Mouse (Mus musculus) left cerebral cortex, postnatal 10 days (tissue): Measurements from ENCODE around the gene Zfp575. TPM values are rescaled to one million over a fixed set of nuclear protein-coding genes. Genes with fewer than 3 reads are reported as not detected.
A peak's percentile ranks its signal among the peaks of the same experiment; 100 is the strongest.

Source experiments
- DNase-seq, 2 experiments: peaks; one replicate each; pipeline ENCODE4 v3.0.0; 2021 to 2022; ENCODE audit warnings: low spot score in 2 of 2, mixed read lengths in 1 of 2; ENCODE audit errors: extremely low spot score in 1 of 2
- intact Hi-C: fragments of 180-260 bp; cut with DNase I; formaldehyde crosslinking; loops from one replicate; pipeline ENCODE4 v1.15.1; 2025
- total RNA-seq, 2 experiments: library from RNA; stranded (reverse); gene quantifications; 2 replicates each; pipeline ENCODE4 v1.2.3; 2021

Zfp575 gene
- total RNA-seq, 2 experiments from 2014 or later, result 7.7 to 8.3 TPM

DNA sequence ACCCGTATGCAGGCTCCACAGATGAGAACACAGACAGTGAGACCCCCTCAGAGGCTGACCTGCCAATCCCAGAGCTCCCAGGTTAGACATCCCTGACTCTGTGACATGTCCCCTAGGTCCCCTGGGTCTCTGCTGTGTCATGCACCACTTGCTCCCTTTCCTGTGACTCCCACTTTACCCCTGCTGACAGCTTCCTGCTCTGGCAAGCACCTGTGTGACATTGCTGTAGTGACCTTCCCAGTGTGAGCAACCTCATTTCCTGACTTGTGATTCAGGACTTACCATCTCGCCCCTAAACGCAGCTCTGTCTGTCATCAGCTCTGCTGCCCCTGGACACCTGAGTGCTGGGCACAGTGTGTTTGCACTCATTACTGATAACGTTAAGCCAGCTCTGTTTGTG lies 16.4 kb downstream of the Zfp575 start:
- intact Hi-C loops, result no loop called here

DNA sequence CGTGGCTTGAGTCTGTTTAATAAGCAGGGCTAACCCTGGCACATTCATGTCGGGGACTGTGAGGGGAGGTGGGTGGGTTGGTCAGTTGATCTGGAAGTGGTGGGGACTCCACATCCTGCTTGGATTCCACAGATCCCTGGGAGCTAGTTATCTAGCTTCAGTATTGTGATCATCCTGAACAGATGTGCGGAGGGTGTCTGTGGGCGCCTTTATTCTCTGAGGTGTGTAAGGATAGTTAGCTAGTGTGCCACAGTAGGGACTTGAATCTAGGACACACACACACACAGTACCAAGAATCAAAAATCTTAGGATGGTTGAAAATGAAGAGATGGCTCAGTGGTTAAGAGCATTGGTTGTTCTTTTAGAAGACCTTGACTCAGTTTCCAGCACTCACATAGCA lies 18.9 kb downstream of the Zfp575 start:
- intact Hi-C loops, result no loop called here
- DNase-seq, result no peak

More for the DNA sequence above, 16.4 kb downstream of the Zfp575 start:
- no peak for DNase-seq

DNA sequence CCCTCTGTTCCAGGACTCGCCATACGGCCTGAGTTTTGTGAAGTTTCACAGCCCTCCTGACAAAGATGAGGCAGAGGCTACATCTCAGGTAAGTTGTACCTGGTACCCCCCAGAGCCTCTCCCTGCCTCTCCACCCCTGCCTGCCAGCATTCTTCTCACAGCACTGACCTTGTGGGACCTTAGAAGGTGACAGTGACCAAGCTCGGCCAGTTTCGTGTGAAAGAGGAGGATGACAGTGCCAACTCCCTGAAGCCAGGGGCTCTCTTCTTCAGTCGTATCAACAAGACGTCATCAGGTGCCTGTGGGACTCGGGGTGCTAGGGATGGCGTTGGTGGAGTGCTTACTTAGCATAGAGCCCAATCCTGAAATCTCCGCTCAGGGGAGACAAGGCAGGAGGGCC lies 21.2 kb downstream of the Zfp575 start:
- DNase-seq, result no peak
- intact Hi-C loops, result no loop called here

DNA sequence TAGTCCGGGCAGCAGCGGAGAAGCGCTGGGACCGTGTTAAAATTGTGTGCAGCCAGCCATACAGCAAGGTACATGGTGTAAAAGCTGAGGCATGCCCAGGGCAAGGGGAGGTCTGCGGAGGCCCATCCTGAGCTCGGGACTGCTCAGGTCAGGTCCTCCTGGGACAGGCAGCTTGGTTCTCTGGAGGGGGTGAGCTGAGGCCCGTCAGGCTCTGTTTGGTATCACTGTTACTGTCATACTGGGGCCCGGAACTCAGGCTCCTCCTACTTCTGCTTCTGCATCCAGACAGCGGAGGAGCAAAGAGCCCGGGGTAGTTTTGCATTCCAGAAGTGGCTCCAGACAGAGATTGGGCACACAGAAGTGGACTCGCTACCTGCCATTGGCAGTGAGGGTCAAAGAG lies 21.8 kb downstream of the Zfp575 start:
- intact Hi-C loops, result no loop called here
- no peak for DNase-seq

DNA sequence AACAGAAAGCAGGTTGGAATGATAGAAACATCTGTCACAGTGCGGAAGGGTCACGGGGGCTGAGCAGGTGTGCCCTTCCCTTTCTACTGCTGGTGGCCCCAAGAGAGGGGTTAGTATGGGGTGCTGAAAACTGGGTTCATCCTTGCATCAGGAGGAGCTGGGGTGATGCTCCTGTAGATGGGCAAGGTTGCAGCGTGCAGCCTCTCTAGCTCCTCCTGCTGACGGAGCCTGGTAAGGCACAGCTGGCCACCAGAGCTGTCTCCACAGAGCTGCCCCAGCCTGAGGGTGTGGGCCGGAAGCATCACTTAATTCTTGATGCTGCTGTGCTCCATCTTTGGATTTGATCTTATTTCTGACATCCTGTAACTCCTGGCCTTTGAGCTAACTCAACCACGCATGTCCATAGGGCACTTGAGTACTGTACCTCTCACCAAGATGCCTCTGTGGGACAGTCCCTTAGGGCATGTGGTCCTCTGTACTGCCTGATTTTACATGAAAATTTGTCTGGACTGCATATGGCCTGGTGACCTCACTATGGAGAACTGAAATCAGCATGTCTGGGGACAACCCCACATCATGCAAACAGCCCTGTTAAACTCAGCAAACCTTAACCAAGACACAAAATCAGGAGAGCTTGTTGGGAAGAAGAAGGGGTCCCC lies 22.7 kb downstream of the Zfp575 start:
- intact Hi-C loops, result no loop called here
- peak in 1 of 2 experiments; percentile 78 for DNase-seq

DNA sequence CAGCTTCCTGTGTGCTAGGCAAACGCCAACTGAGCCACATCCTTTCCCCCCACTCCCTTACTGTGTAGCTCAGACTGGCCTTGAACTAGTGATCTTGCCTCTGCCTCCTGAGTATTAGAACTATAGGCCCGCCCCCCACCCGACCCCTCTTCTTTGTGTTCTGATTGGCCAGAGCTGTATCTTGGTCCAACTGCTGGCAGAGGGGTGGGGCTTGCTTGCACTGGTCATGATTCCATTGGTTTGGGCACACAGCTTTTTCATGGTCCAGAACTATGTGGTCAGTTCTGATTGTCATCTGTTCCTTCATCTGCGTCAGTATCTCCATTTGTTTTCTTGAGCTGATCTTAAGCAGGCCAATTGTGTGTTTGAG lies 23.6 kb downstream of the Zfp575 start:
- no peak for DNase-seq
- intact Hi-C loops, result no loop called here

DNA sequence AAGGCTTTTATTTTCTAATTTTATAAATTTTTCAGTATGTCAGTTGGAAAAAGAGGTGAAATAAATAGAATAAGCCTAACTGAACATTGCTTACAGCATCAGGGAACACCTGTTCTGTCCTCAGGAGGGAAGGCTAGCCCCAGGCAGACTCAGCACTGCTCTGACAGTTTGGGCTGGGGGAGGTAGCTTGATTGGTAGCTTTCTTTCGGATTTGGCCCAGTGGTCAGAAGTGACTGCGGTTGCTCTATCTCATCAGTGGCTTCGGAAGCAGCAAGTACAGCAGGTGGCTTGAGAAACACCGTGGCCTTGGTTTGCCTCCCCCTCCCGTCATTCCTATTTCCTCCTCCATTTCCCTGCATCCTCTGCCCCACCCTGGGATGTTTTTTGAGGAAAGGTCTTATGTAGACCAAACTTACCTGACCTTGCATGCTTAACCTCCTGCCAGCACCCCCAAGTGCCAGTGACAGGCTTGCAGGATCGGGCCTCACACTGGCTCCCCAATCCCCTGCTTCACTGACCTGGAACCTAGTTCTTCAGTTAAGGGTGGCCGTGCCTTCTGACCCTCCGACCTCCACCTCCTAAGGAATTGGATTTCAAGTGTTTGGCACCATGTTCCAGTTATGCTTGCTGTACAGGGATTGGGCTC lies 24.1 kb downstream of the Zfp575 start:
- intact Hi-C loops, result no loop called here
- DNase-seq, result no peak

DNA sequence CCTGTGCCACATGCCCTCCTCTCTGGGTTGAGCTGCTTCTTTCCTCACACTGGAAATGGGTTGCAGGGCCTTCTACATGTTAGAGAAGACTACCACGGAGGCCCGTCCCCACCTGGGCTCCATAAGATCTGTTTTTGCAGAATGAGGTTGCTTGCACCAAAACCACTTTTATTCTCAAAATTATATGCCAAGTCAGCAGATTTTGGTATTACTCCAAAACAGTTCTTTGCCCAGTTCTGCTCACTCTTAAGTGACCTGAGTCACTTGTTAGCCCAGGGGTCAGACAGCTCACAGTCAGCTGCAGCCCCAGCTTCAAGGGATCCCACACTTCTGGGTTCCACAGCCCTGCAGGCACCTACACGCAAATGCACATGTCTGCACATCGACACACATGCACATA lies 26.0 kb downstream of the Zfp575 start:
- intact Hi-C loops, result no loop called here
- no peak for DNase-seq

DNA sequence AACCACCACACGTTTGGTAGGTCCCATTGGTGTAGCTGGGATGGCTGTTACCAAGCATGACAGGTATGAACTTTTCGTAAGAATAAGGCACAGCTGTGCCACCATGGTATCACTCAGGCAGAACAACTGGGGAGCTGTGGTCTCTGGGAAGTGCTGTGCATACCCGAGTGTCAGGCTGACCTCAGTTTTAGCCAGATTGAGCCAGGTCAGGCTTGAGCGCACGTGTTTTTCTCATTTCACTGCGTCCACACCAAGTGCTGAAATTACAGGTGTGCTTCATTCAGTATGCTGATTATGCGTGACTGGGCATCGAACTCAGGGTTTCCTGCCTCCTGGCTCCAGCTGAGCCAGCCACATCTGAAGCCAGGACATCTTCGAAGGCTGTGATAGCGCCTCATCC lies 31.7 kb downstream of the Zfp575 start:
- intact Hi-C loops, result no loop called here
- DNase-seq, result no peak

DNA sequence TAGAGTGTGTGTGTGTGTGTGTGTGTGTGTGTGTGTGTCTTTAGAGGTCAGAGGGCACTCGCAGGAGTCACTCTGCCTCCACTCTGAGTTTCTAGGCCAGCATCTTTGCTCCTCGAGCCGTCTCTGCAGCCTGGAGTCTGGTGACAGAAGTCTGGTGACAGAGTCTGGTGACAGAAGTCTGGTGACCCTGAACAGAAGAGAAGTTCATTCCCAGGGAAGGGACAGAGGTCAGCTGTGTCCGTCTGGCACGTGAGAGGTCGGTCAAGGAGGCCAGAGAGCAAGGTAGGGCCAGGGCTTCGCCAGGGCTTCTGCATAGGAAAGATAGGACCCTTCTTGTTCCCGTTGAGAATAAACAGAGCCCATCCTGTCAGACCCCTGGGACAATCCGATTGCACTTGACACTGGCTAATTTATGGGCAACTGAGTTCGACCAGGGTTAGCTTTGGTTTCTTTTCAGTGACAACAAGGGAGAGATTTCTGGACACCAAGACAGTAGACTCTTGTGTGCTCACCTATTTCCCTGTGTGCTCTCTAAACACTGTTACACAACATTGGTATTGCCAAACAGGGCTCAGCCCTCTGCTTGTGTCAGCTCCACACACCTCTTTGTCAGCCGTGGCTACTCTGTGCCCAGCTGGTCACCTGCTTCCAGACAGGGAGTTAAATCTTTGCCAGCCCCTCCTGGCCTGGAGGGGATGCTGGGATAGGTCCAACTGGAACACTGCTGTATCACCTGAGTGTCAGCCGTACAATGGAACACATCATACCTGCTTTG lies 35.3 kb downstream of the Zfp575 start:
- DNase-seq, result no peak
- intact Hi-C loops, result no loop called here

DNA sequence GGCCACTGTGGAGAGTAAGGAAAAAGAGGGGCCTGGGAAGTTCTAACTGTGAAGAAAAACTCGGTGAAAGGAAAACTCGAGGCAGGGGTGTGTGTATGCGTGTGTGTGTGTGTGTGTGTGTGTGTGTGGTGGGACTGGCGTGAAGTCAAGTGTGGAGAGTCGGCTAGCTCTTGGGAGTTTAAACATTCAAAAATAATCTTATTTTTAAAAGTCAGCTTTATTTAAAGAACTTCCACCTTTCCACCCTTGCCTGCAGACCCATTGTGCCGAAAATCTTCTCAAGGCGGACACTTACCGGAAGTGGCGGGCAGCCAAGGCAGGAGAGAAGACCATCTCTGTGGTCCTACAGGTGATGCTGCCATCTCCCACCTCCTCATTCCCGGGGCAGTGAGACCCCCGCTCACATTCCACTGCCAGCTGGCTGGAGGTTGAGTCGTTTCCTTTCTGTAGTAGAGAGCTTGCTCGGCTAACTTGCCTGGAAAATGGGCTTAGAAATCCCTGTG lies 39.9 kb downstream of the Zfp575 start:
- no peak for DNase-seq
- intact Hi-C loops, result no loop called here

DNA sequence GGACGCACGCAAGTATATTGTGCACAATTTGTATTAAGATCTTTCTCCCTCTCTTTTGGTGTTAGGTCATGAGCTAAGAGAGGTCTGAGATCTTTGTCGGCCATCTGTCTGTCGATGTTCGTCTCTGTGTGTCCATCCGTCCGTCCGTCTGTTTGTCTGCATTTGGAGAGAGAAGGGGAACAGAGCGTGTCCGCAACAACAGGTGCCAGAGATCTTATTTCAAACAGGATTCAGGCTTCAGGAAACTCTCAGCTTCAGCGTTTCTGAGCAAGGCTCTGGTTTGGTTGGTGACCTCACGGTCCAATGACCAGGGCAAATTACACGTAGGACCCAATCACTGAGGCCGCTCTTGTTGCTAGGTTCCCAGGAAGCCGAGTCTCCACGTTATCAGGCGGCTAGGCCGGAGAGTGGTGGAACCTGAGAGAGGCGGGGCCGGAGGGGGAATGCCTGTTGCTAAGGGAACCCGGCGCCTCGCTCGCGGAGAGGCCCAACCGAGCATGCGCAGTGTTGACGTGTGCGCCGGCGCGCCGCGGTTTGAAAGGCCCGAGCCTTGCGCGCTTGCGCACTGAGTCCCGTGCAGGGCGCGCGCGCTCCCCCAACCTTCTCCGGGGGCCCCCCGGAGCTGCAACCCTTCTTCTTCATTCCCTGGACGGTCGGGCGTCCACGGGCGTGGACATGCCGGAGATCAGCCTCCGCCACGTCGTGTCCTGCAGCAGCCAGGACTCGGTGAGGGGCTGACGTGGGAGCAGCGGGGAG lies 40.6 kb downstream of the Zfp575 start:
- peak; percentile 99 to 100 for DNase-seq
- intact Hi-C loops, result no loop called here

DNA sequence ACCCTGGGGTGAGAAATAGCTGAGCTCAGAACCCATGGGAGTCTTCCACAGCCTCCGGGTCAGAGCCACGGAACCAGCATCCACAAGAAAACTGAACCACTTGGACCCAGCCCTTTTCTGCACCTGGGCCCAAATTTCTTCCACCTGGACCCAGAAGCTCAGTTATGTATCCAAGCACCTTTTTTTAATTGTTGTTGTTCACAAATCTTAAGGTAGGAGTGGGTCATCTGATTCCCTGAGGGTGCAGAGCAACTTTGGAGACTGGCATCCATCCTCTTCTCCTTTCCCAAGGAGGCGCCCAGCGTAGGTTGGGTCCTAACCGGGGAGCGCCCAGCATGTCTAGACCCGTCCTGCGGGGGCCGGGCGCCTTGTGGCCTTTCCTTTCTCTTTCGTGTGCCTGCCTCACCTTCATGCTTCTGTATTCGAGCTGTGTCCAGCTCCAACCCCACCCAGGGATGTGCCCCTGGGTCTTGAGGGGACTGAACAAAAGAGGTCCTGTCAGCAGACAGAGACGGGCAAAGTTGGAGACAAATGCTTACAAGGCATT lies 41.3 kb downstream of the Zfp575 start, which contains the start of the genes Pinlyp and Xrcc1:
Gene Pinlyp, minus strand, starts transcription at position 51 of the 547 bp plus-strand sequence.
Gene Xrcc1, plus strand, starts transcription at position 222 of the 547 bp plus-strand sequence.
- intact Hi-C loops, result no loop called here
- DNase-seq, result no peak

DNA sequence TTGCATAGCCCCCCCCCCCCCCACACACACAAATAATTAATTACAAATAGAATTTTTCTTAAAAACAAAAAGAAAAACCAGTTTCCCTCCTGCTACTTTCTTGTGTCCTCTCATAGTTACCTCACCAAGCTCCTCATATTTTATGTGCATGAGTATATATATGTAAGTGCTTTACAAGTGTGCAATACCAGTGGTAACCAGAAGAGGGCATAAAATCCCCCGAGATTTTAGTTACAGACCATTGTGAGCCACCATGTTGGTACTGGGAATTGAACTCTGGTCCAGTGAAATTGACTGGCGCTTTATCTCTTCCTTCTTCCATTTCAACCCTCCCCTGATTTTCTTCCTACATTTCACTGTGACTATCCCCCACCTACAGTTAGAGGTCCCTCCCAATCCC lies 42.9 kb downstream of the Zfp575 start:
- intact Hi-C loops, result no loop called here
- no peak for DNase-seq

DNA sequence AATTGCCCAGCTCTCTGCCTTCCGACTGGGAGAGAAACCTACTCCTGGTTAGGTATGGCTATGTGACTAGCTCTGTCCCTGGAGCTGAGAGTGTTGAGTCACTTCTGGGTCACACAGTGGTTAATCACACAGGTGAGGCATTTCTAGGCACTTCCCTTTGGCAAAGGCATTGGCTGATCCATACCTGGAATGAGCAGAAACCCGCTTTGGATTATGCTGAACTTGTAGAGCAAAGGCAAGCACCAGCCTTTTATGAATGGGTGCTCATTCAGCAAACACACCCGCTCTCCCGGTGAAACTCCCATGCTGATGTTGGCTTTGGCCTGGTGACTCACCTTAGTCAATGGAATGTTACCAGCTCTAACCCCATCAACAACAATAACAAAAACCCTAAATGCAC lies 47.8 kb downstream of the Zfp575 start:
- no peak for DNase-seq
- intact Hi-C loops, result no loop called here

DNA sequence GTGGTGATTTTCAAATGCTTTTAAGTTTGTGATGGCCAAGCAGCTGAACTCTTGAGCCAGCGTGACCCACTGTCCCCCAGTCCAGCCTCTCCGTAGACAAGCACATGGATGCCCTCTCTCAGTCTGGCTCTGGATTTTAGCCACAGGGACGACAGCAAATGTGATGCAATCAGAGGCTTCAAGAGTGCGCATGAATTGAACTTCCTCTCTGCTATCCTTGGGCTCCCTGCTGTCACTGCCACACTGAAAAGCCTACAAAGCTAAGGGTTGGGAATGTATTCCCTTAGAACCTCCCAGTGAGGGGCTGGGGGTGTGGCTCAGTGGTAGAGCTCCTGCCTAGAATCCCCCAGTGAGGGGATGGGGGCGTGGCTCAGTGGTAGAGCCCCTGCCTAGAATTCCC lies 48.7 kb downstream of the Zfp575 start:
- no peak for DNase-seq
- intact Hi-C loops, result no loop called here

DNA sequence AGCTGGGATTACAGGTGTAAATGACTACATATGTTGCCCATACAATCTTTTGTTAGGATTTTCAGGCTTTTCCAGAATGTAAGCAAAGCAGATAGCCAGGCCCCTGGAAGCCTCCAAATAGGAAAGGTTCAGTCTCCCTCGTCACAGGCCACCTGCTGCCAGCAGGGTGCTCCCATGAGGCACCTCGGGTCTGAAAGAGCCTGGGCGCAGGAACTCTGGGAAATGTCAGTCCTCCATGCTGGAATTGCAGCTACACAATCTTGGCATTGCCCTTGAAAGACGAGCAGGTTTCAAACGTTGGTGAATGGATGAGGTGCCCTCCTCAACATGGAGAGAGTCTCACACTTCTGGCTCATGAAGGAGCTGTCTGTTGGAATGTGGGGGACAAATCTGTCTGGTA lies 49.3 kb downstream of the Zfp575 start:
- intact Hi-C loops, result no loop called here
- peak in 1 of 2 experiments; percentile 46 for DNase-seq

DNA sequence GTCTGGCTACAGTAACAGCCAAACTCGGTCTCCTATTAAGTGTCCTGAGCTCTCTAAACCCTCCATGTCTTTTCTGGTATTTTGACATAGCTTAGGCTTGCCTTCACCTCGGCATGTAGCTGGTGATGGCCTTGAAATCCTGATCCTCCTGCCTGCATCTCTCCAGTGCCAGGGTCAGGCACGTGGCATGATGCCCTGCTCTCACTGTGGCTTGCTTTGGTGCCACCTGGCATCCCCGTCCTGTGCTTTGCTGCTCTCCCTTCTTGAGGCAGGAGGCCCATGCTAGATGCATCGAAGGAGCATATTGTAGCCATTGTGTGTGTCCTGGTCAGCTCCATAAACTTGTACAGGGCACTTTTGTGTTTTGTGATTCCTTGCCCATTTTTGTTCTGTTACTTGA lies 49.9 kb downstream of the Zfp575 start:
- intact Hi-C loops, result no loop called here
- DNase-seq, result no peak

DNA sequence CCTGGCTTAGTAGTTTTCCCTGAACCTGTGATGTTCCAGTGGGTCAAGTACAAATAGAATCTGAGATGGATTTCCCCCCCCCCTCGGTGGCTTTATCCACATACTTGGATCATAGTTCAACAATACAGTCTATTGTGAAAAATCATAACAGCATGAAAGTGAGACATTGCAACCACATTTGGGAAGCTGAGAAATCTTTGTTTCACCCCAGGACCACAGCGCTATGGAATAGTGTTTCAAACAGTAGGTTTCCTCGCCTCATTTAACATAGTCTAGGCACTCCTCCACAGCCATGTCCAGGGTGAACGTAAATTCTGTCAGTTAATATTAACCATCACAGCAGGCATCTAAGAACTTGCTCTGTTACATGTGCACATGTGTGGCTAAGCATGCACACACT lies 50.4 kb downstream of the Zfp575 start:
- intact Hi-C loops, result no loop called here

More for the DNA sequence above, 50.4 kb downstream of the Zfp575 start:
- DNase-seq, result no peak
